Mouse (Mus musculus) myocyte (in vitro differentiated cells): Measurements from ENCODE around the gene Cyp4v3. TPM values are rescaled to one million over a fixed set of nuclear protein-coding genes. Genes with fewer than 3 reads are reported as not detected.

Experiments used
- H3K27me3 ChIP-seq: one replicate; pipeline ENCODE4 v1.6.1; 2011; ENCODE audit not compliant: control insufficient read depth, insufficient read depth, insufficient read length
- H3K36me3 ChIP-seq: one replicate; pipeline ENCODE4 v1.6.1; 2011; ENCODE audit not compliant: control insufficient read depth, insufficient read depth
- H3K4me2 ChIP-seq: one replicate; pipeline ENCODE4 v1.6.1; 2011; ENCODE audit warnings: low read depth, control low read depth
- H3K4me3 ChIP-seq: one replicate; pipeline ENCODE4 v1.5.1; 2011; ENCODE audit warnings: mild to moderate bottlenecking, control low read depth, moderate library complexity
- H3K79me2 ChIP-seq: one replicate; pipeline ENCODE4 v1.6.1; 2011; ENCODE audit not compliant: control insufficient read depth, insufficient read depth
- H3ac ChIP-seq: one replicate; pipeline ENCODE4 v1.6.1; 2011; ENCODE audit not compliant: control insufficient read depth, insufficient read length
- CEBPB ChIP-seq: IDR thresholded peaks from 2 replicates; pipeline ENCODE4 v1.6.1; 2011; ENCODE audit warnings: mild to moderate bottlenecking, moderate library complexity; ENCODE audit not compliant: poor library complexity, insufficient read depth, severe bottlenecking
- E2F4 ChIP-seq: IDR thresholded peaks from one replicate; pipeline ENCODE4 v1.6.1; 2011; ENCODE audit warnings: mild to moderate bottlenecking, control low read depth, moderate library complexity; ENCODE audit not compliant: insufficient read depth
- MAX ChIP-seq: IDR thresholded peaks from one replicate; pipeline ENCODE4 v1.6.1; 2011; ENCODE audit warnings: low read depth, mild to moderate bottlenecking, control low read depth
- MYOD1 ChIP-seq, 3 experiments: IDR thresholded peaks; one replicate each; pipeline ENCODE4 v1.6.1; 2011; ENCODE audit warnings: control low read depth in 2 of 3, low read depth in 2 of 3, mild to moderate bottlenecking in 2 of 3, moderate library complexity in 1 of 3; ENCODE audit not compliant: insufficient read length in 2 of 3, control insufficient read depth in 1 of 3
- MYOG ChIP-seq, 3 experiments: IDR thresholded peaks; one replicate each; pipeline ENCODE4 v1.6.1; 2011; ENCODE audit warnings: control low read depth in 2 of 3, low read depth in 2 of 3, mild to moderate bottlenecking in 2 of 3; ENCODE audit not compliant: insufficient read length in 2 of 3, control insufficient read depth in 1 of 3, insufficient read depth in 1 of 3
- POLR2A ChIP-seq: IDR thresholded peaks from one replicate; pipeline ENCODE4 v1.6.1; 2011; ENCODE audit warnings: low read depth, mild to moderate bottlenecking, control low read depth, moderate library complexity; ENCODE audit not compliant: insufficient read length
- POLR2AphosphoS2 ChIP-seq: IDR thresholded peaks from one replicate; pipeline ENCODE4 v1.6.1; 2011; ENCODE audit warnings: low read depth, control low read depth; ENCODE audit not compliant: insufficient read length
- REST ChIP-seq: IDR thresholded peaks from one replicate; pipeline ENCODE4 v1.6.1; 2011; ENCODE audit warnings: mild to moderate bottlenecking, control low read depth, moderate library complexity; ENCODE audit not compliant: insufficient read depth, insufficient read length
- SRF ChIP-seq: IDR thresholded peaks from one replicate; pipeline ENCODE4 v1.6.1; 2011; ENCODE audit warnings: low read depth; ENCODE audit not compliant: control insufficient read depth, insufficient read length
- TCF12 ChIP-seq: IDR thresholded peaks from one replicate; pipeline ENCODE4 v1.6.1; 2011; ENCODE audit warnings: mild to moderate bottlenecking, control low read depth; ENCODE audit not compliant: poor library complexity, insufficient read depth, severe bottlenecking
- TCF3 ChIP-seq: IDR thresholded peaks from one replicate; pipeline ENCODE4 v1.6.1; 2011; ENCODE audit warnings: low read depth, control low read depth; ENCODE audit not compliant: insufficient read length
- USF1 ChIP-seq: IDR thresholded peaks from one replicate; pipeline ENCODE4 v1.6.1; 2011; ENCODE audit warnings: low read depth, mild to moderate bottlenecking, control low read depth, moderate library complexity
- polyA plus RNA-seq: library from polyadenylated mRNA; unstranded; fragments of >200 nt; fragmentation: generic; extraction: Trizol; gene quantifications from one replicate; pipeline ENCODE4 v1.2.1, GENCODE M21; 2012; ENCODE audit warnings: missing spikeins

Cyp4v3 gene
- polyA plus RNA-seq, 1 experiment: 0.02 TPM

GRCm38 (mm10) chr8:45374071-45374470 lies 41.1 kb upstream of the Cyp4v3 start:
- Histone ChIP-seq H3K79me2 (no peaks in the 10 kb centered on the region), H3ac (no peak overlapping the region), H3K36me3 (no peaks in the 10 kb centered on the region), H3K4me3 (no peak overlapping the region), H3K4me2 (no peak overlapping the region), H3K27me3 (no peaks in the 10 kb centered on the region)
- TF ChIP-seq MYOD1 (IDR thresholded peaks at IDR 0.05; ENCODE audit: control insufficient read depth in 1 of 3, insufficient read length in 2 of 3, low read depth in 2 of 3) (no peak), CEBPB (no peak), MYOG (IDR thresholded peaks at IDR 0.05; ENCODE audit: control insufficient read depth in 1 of 3, insufficient read depth in 1 of 3, insufficient read length in 2 of 3, low read depth in 2 of 3) (no peak), REST (no peak), TCF3 (no peak), MAX (no peak), POLR2A (no peak), TCF12 (no peak), USF1 (no peak), POLR2AphosphoS2 (no peak), E2F4 (no peak), SRF (no peak)

- Histone ChIP-seq H3K27me3 (peaks cover 4% of the 10 kb centered on the region), H3K4me3 (no peak overlapping the region), H3K4me2 (no peak overlapping the region), H3K36me3 (no peaks in the 10 kb centered on the region), H3K79me2 (no peaks in the 10 kb centered on the region), H3ac (no peak overlapping the region)
- no peak for TF ChIP-seq POLR2A
- no peak for TF ChIP-seq MYOG (IDR thresholded peaks at IDR 0.05; ENCODE audit: control insufficient read depth in 1 of 3, insufficient read depth in 1 of 3, insufficient read length in 2 of 3, low read depth in 2 of 3)
- TF ChIP-seq SRF: no peak
- TF ChIP-seq CEBPB: no peak
- no peak for TF ChIP-seq E2F4
- no peak for TF ChIP-seq MYOD1 (IDR thresholded peaks at IDR 0.05; ENCODE audit: control insufficient read depth in 1 of 3, insufficient read length in 2 of 3, low read depth in 2 of 3)
- TF ChIP-seq MAX: no peak
- no peak for TF ChIP-seq USF1
- TF ChIP-seq REST: no peak
- no peak for TF ChIP-seq POLR2AphosphoS2
- TF ChIP-seq TCF3: no peak
- TF ChIP-seq TCF12: no peak
These were observed 34.1 kb upstream of the Cyp4v3 start for GRCm38 (mm10) chr8:45367154-45367553.

- Histone ChIP-seq H3ac (no peak overlapping the region), H3K79me2 (no peaks in the 10 kb centered on the region), H3K27me3 (peaks cover 4% of the 10 kb centered on the region), H3K36me3 (no peaks in the 10 kb centered on the region), H3K4me3 (no peak overlapping the region), H3K4me2 (no peak overlapping the region)
- TF ChIP-seq SRF (no peak), E2F4 (no peak), USF1 (no peak), TCF12 (no peak), MYOG (IDR thresholded peaks at IDR 0.05; ENCODE audit: control insufficient read depth in 1 of 3, insufficient read depth in 1 of 3, insufficient read length in 2 of 3, low read depth in 2 of 3) (no peak), POLR2AphosphoS2 (no peak), REST (no peak), POLR2A (no peak)
These were observed 30.2 kb upstream of the Cyp4v3 start for GRCm38 (mm10) chr8:45363220-45363619.

GRCm38 (mm10) chr8:45362323-45362722 lies 29.3 kb upstream of the Cyp4v3 start:
- Histone ChIP-seq H3K27me3 (peaks cover 4% of the 10 kb centered on the region), H3K79me2 (no peaks in the 10 kb centered on the region), H3ac (no peak overlapping the region), H3K36me3 (no peaks in the 10 kb centered on the region), H3K4me3 (no peak overlapping the region), H3K4me2 (no peak overlapping the region)
- no peak for TF ChIP-seq MAX
- no peak for TF ChIP-seq POLR2AphosphoS2
- TF ChIP-seq POLR2A: no peak
- no peak for TF ChIP-seq SRF
- no peak for TF ChIP-seq MYOG (IDR thresholded peaks at IDR 0.05; ENCODE audit: control insufficient read depth in 1 of 3, insufficient read depth in 1 of 3, insufficient read length in 2 of 3, low read depth in 2 of 3)
- TF ChIP-seq CEBPB: no peak
- TF ChIP-seq TCF12: no peak
- TF ChIP-seq MYOD1 (IDR thresholded peaks at IDR 0.05; ENCODE audit: control insufficient read depth in 1 of 3, insufficient read length in 2 of 3, low read depth in 2 of 3): no peak
- TF ChIP-seq REST: no peak
- TF ChIP-seq TCF3: no peak
- no peak for TF ChIP-seq USF1
- no peak for TF ChIP-seq E2F4

GRCm38 (mm10) chr8:45359091-45359605 lies 26.1 kb upstream of the Cyp4v3 start:
- Histone ChIP-seq H3K27me3 (no peaks in the 10 kb centered on the region), H3K36me3 (no peaks in the 10 kb centered on the region), H3K4me2 (peak overlapping the region; percentile 31), H3ac (no peak overlapping the region), H3K4me3 (no peak overlapping the region), H3K79me2 (no peaks in the 10 kb centered on the region)
- no peak for TF ChIP-seq CEBPB
- no peak for TF ChIP-seq POLR2AphosphoS2
- TF ChIP-seq SRF: no peak
